Mouse (Mus musculus) erythroblast, embryonic 14.5 days (primary cell): ENCODE measurements around the gene Clmp.

Experiments used
- GATA1 ChIP-seq: IDR thresholded peaks from 2 replicates; pipeline ENCODE4 v1.6.1; 2012; ENCODE audit warnings: low read length, inconsistent platforms, mixed read lengths
- TAL1 ChIP-seq: IDR thresholded peaks from 3 replicates; pipeline ENCODE4 v1.6.1; 2012; ENCODE audit warnings: low read length, inconsistent platforms, mixed read lengths

- TF ChIP-seq TAL1 (no peak), GATA1 (no peak)
Observed at GRCm38 (mm10) chr9:40794251-40794650, 108.5 kb downstream of the Clmp start.
